Mouse (Mus musculus) CH12.LX (cell line): ENCODE data around the gene Rbks.

Experiments used
- CTCF ChIP-seq, 2 experiments: IDR thresholded peaks in 1 of 2; conservative IDR thresholded peaks in 1 of 2; 2 replicates each; pipeline ENCODE4 v1.5.1; 2011 to 2012; ENCODE audit warnings: low read depth in 2 of 2, low read length in 2 of 2, improper control_type of control experiment in 1 of 2, inconsistent platforms in 1 of 2, mild to moderate bottlenecking in 1 of 2, moderate library complexity in 1 of 2
- ELF1 ChIP-seq: IDR thresholded peaks from 2 replicates; pipeline ENCODE4 v1.6.1; 2014; ENCODE audit warnings: low read depth, mild to moderate bottlenecking, inconsistent platforms, low read length, improper control_type of control experiment
- HCFC1 ChIP-seq: IDR thresholded peaks from 2 replicates; pipeline ENCODE4 v1.6.1; 2012; ENCODE audit warnings: low read depth, mild to moderate bottlenecking, inconsistent platforms, low read length, improper control_type of control experiment
- JUN ChIP-seq: IDR thresholded peaks from 2 replicates; pipeline ENCODE4 v1.6.1; 2011; ENCODE audit warnings: low read depth, mild to moderate bottlenecking, low read length, improper control_type of control experiment, moderate library complexity; ENCODE audit not compliant: insufficient read depth
- KAT2A ChIP-seq: IDR thresholded peaks from 2 replicates; pipeline ENCODE4 v1.6.1; 2012; ENCODE audit warnings: low read length, improper control_type of control experiment, inconsistent platforms; ENCODE audit not compliant: insufficient replicate concordance
- MAX ChIP-seq: IDR thresholded peaks from 2 replicates; pipeline ENCODE4 v1.6.1; 2011; ENCODE audit warnings: low read length, improper control_type of control experiment
- MXI1 ChIP-seq: IDR thresholded peaks from 2 replicates; pipeline ENCODE4 v1.6.1; 2011; ENCODE audit warnings: mild to moderate bottlenecking, low read depth, low read length, improper control_type of control experiment
- TCF12 ChIP-seq: IDR thresholded peaks from 2 replicates; pipeline ENCODE4 v1.6.1; 2014; ENCODE audit warnings: low read depth, mild to moderate bottlenecking, inconsistent platforms, low read length, improper control_type of control experiment
- USF1 ChIP-seq: IDR thresholded peaks from 2 replicates; pipeline ENCODE4 v1.6.1; 2014; ENCODE audit warnings: low read depth, mild to moderate bottlenecking, inconsistent platforms, low read length, improper control_type of control experiment
- ZC3H11A ChIP-seq: IDR thresholded peaks from 2 replicates; pipeline ENCODE4 v1.6.1; 2012; ENCODE audit warnings: low read depth, mild to moderate bottlenecking, inconsistent platforms, low read length, improper control_type of control experiment

DNA sequence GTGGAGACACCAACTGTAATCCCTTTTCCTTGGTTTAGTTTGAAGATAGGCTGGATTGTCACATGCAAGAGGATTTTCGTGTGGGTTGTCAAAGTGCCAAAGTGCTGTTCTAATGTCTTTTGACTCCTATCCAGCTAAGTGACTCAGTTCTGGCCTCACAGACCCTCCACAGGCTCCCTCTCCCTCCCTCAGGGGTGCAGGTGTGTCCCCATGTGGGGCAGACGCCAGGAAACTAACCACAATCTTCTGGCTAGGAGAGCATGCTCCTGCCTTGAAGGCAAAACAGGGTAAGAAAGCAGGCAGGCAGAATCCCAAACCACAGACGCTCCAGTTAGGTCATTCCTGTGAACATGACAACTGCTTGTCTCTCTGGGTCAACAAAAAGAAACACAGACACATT, 91.3 kb downstream of the Rbks start:
- no peak for TF ChIP-seq CTCF (conservative IDR thresholded peaks at IDR 0.05 in 1 of 2, IDR thresholded peaks at IDR 0.05 in 1 of 2; ENCODE audit: low read depth in 2 of 2, low read length in 2 of 2)
- no peak for TF ChIP-seq ZC3H11A
- TF ChIP-seq TCF12 = no peak
- TF ChIP-seq MXI1 = no peak
- no peak for TF ChIP-seq KAT2A
- TF ChIP-seq USF1 = no peak
- TF ChIP-seq HCFC1 = no peak
- TF ChIP-seq MAX = no peak
- TF ChIP-seq JUN = no peak
- no peak for TF ChIP-seq ELF1
